Mouse (Mus musculus): Measurements from ENCODE around the gene Atg9a. TPM values are rescaled to one million over a fixed set of nuclear protein-coding genes. Genes with fewer than 3 reads are reported as not detected.

Atg9a gene
- polyA plus RNA-seq, 1 experiment from 2014 or later: 12.9 TPM

- no peaks in the 10 kb centered on the region for H3K9me3 ChIP-seq (replicated peaks; ENCODE audit: control insufficient read depth, low read length)
- peak within 1 kb of the TSS; percentile 41 for H3K4me3 ChIP-seq (ENCODE audit: low read depth, low read length)
- H3K36me3 ChIP-seq (replicated peaks; ENCODE audit: control insufficient read depth, insufficient read depth, low read depth, low read length): no peaks in the 10 kb centered on the region
- peak within 1 kb of the TSS; percentile 81 for H3K4me2 ChIP-seq (ENCODE audit: low read depth, low read length)
- H3K4me1 ChIP-seq (ENCODE audit: control insufficient read depth, insufficient read depth, low read length): peaks cover 3% of the 10 kb centered on the region
- peak within 1 kb of the TSS; percentile 29; the same call in 1 of the 2 replicates for H3K9ac ChIP-seq (replicated peaks; ENCODE audit: low read length)
- WGBS: under 1% methylated on average over 34 of the region's 34 CpGs
- no peak within 1 kb of the TSS for H3K27ac ChIP-seq (replicated peaks; ENCODE audit: low read depth, low read length)
- DNase-seq (ENCODE audit: low spot score): peak; percentile 43
- H3K27me3 ChIP-seq (ENCODE audit: control insufficient read depth, insufficient read depth, low read length): peaks cover 34% of the 10 kb centered on the region
- ATAC-seq (replicated peaks; ENCODE audit: insufficient number of reproducible peaks, low FRiP score, low TSS enrichment, low read depth): peak; percentile 65; the same call in 1 of the 2 replicates
Observed at GRCm38 (mm10) chr1:75219531-75219930, 27.5 kb upstream of the Atg9a start, which contains the start of gene Tuba4a. Tuba4a (minus strand) TSS chr1:75219865.

GRCm38 (mm10) chr1:75219078-75219477 lies 27.1 kb upstream of the Atg9a start:
- no peaks in the 10 kb centered on the region for H3K9me3 ChIP-seq (replicated peaks; ENCODE audit: control insufficient read depth, low read length)
- no peak overlapping the region for H3K27ac ChIP-seq (replicated peaks; ENCODE audit: low read depth, low read length)
- H3K4me3 ChIP-seq (ENCODE audit: low read depth, low read length): peak overlapping the region; percentile 41
- H3K4me2 ChIP-seq (ENCODE audit: low read depth, low read length): peak overlapping the region; percentile 81
- WGBS: under 1% methylated on average over 24 of the region's 24 CpGs
- DNase-seq (ENCODE audit: low spot score) (peak; percentile 83), ATAC-seq (replicated peaks; ENCODE audit: insufficient number of reproducible peaks, low FRiP score, low TSS enrichment, low read depth) (peak; percentile 60; the same call in 1 of the 2 replicates)
- no peaks in the 10 kb centered on the region for H3K36me3 ChIP-seq (replicated peaks; ENCODE audit: control insufficient read depth, insufficient read depth, low read depth, low read length)
- H3K9ac ChIP-seq (replicated peaks; ENCODE audit: low read length): no peak overlapping the region
- peaks cover 34% of the 10 kb centered on the region for H3K27me3 ChIP-seq (ENCODE audit: control insufficient read depth, insufficient read depth, low read length)
- peaks cover 3% of the 10 kb centered on the region for H3K4me1 ChIP-seq (ENCODE audit: control insufficient read depth, insufficient read depth, low read length)

DNA sequence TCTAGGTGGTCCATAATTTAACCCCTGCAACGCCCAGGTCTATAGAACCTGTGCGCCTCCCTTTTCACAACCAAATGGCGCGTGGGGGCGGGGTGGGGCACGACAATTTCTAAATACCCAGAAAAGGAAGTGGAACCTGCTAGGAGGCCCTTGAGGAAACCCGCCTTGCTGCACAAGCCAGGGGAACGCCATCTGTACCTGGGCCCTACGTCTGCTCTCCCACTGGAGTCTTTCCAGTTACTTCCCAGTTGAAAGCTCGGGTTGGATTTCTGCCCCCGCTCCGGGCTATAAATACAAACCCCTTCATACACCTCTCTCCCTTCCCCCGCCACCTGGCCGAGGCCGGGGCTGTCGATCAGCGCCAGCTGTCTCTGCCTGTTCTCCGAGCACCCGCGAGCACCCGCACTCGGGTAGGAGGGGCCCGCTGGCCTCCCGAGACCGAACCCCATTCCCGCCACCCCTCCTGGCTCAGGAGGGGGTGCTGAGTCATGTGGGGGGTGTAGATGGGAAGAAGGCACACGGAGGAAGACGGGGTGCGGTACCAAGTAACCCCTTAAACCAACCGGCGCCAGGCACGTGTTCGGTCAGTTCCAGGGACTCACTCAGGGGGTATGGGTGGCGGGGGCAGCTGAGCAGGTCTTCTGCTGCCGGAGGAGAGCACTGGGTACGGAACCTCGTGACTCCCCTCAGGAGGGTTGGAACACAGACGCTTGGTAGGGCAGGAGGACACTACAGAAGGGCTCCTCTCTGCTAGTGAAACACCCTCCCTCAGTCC lies 26.4 kb upstream of the Atg9a start:
- Histone ChIP-seq H3K27me3 (ENCODE audit: control insufficient read depth, insufficient read depth, low read length) (peaks cover 34% of the 10 kb centered on the region), H3K4me2 (ENCODE audit: low read depth, low read length) (peak overlapping the region; percentile 81), H3K36me3 (replicated peaks; ENCODE audit: control insufficient read depth, insufficient read depth, low read depth, low read length) (no peaks in the 10 kb centered on the region), H3K4me1 (ENCODE audit: control insufficient read depth, insufficient read depth, low read length) (peaks cover 3% of the 10 kb centered on the region), H3K9ac (replicated peaks; ENCODE audit: low read length) (0 out of 2 replicates have a peak overlapping the region, but pooled peaks have one; percentile 2), H3K9me3 (replicated peaks; ENCODE audit: control insufficient read depth, low read length) (no peaks in the 10 kb centered on the region), H3K27ac (replicated peaks; ENCODE audit: low read depth, low read length) (no peak overlapping the region), H3K4me3 (ENCODE audit: low read depth, low read length) (peak overlapping the region; percentile 41)
- ATAC-seq (replicated peaks; ENCODE audit: insufficient number of reproducible peaks, low FRiP score, low TSS enrichment, low read depth): 0 out of 2 replicates have a peak, but pooled peaks have one; percentile 15
- DNase-seq (ENCODE audit: low spot score): no peak
- WGBS: under 1% methylated on average over 38 of the region's 38 CpGs

- Histone ChIP-seq H3K4me3 (ENCODE audit: low read depth, low read length) (peak overlapping the region; percentile 41; the same call in 1 of the 2 replicates), H3K36me3 (replicated peaks; ENCODE audit: control insufficient read depth, insufficient read depth, low read depth, low read length) (no peaks in the 10 kb centered on the region), H3K4me1 (ENCODE audit: control insufficient read depth, insufficient read depth, low read length) (peaks cover 3% of the 10 kb centered on the region), H3K9me3 (replicated peaks; ENCODE audit: control insufficient read depth, low read length) (no peaks in the 10 kb centered on the region), H3K4me2 (ENCODE audit: low read depth, low read length) (peak overlapping the region; percentile 81), H3K9ac (replicated peaks; ENCODE audit: low read length) (no peak overlapping the region), H3K27ac (replicated peaks; ENCODE audit: low read depth, low read length) (no peak overlapping the region), H3K27me3 (ENCODE audit: control insufficient read depth, insufficient read depth, low read length) (peaks cover 34% of the 10 kb centered on the region)
- 4% methylated on average over 6 of the region's 6 CpGs for WGBS
- DNase-seq (ENCODE audit: low spot score) (no peak), ATAC-seq (replicated peaks; ENCODE audit: insufficient number of reproducible peaks, low FRiP score, low TSS enrichment, low read depth) (no peak)
Observed at GRCm38 (mm10) chr1:75217893-75218226, 25.9 kb upstream of the Atg9a start.

- WGBS: 80% methylated on average over 13 of the region's 13 CpGs
- peaks cover 34% of the 10 kb centered on the region for H3K27me3 ChIP-seq (ENCODE audit: control insufficient read depth, insufficient read depth, low read length)
Observed at GRCm38 (mm10) chr1:75216797-75217585, 25.0 kb upstream of the Atg9a start.

DNA sequence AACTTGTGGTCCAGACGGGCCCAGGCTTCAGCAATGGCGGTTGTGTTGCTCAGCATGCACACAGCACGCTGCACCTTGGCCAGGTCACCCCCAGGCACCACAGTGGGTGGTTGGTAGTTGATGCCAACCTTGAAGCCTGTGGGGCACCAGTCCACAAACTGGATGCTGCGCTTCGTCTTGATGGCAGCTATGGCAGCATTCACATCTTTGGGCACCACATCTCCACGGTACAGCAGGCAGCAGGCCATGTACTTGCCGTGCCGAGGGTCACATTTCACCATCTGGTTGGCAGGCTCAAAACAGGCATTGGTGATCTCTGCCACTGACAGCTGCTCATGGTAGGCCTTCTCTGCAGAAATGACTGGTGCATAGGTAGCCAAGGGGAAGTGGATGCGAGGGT lies 23.8 kb upstream of the Atg9a start:
- no peak overlapping the region for H3K4me2 ChIP-seq (ENCODE audit: low read depth, low read length)
- peaks cover 3% of the 10 kb centered on the region for H3K4me1 ChIP-seq (ENCODE audit: control insufficient read depth, insufficient read depth, low read length)
- H3K9ac ChIP-seq (replicated peaks; ENCODE audit: low read length): no peak overlapping the region
- DNase-seq (ENCODE audit: low spot score): no peak
- no peak overlapping the region for H3K27ac ChIP-seq (replicated peaks; ENCODE audit: low read depth, low read length)
- no peaks in the 10 kb centered on the region for H3K9me3 ChIP-seq (replicated peaks; ENCODE audit: control insufficient read depth, low read length)
- peaks cover 33% of the 10 kb centered on the region for H3K27me3 ChIP-seq (ENCODE audit: control insufficient read depth, insufficient read depth, low read length)
- ATAC-seq (replicated peaks; ENCODE audit: insufficient number of reproducible peaks, low FRiP score, low TSS enrichment, low read depth): no peak
- no peaks in the 10 kb centered on the region for H3K36me3 ChIP-seq (replicated peaks; ENCODE audit: control insufficient read depth, insufficient read depth, low read depth, low read length)
- WGBS: 95% methylated on average over 9 of the region's 9 CpGs
- no peak overlapping the region for H3K4me3 ChIP-seq (ENCODE audit: low read depth, low read length)

More at GRCm38 (mm10) chr1:75216797-75217585, 25.0 kb upstream of the Atg9a start:
- H3K9me3 ChIP-seq (replicated peaks; ENCODE audit: control insufficient read depth, low read length): no peaks in the 10 kb centered on the region
- H3K4me3 ChIP-seq (ENCODE audit: low read depth, low read length): no peak overlapping the region
- no peak overlapping the region for H3K27ac ChIP-seq (replicated peaks; ENCODE audit: low read depth, low read length)
- H3K4me2 ChIP-seq (ENCODE audit: low read depth, low read length): no peak overlapping the region
- ATAC-seq (replicated peaks; ENCODE audit: insufficient number of reproducible peaks, low FRiP score, low TSS enrichment, low read depth): no peak
- no peak overlapping the region for H3K9ac ChIP-seq (replicated peaks; ENCODE audit: low read length)
- H3K36me3 ChIP-seq (replicated peaks; ENCODE audit: control insufficient read depth, insufficient read depth, low read depth, low read length): no peaks in the 10 kb centered on the region
- peaks cover 3% of the 10 kb centered on the region for H3K4me1 ChIP-seq (ENCODE audit: control insufficient read depth, insufficient read depth, low read length)
- DNase-seq (ENCODE audit: low spot score): no peak

GRCm38 (mm10) chr1:75214886-75215285 lies 22.9 kb upstream of the Atg9a start:
- H3K27me3 ChIP-seq (ENCODE audit: control insufficient read depth, insufficient read depth, low read length): peaks cover 24% of the 10 kb centered on the region
- no peaks in the 10 kb centered on the region for H3K9me3 ChIP-seq (replicated peaks; ENCODE audit: control insufficient read depth, low read length)
- no peak overlapping the region for H3K9ac ChIP-seq (replicated peaks; ENCODE audit: low read length)
- H3K4me3 ChIP-seq (ENCODE audit: low read depth, low read length): no peak overlapping the region
- no peak overlapping the region for H3K27ac ChIP-seq (replicated peaks; ENCODE audit: low read depth, low read length)
- no peak for DNase-seq (ENCODE audit: low spot score)
- H3K36me3 ChIP-seq (replicated peaks; ENCODE audit: control insufficient read depth, insufficient read depth, low read depth, low read length): no peaks in the 10 kb centered on the region
- H3K4me1 ChIP-seq (ENCODE audit: control insufficient read depth, insufficient read depth, low read length): peaks cover 3% of the 10 kb centered on the region
- WGBS: 79% methylated on average over 5 of the region's 5 CpGs
- no peak overlapping the region for H3K4me2 ChIP-seq (ENCODE audit: low read depth, low read length)
- ATAC-seq (replicated peaks; ENCODE audit: insufficient number of reproducible peaks, low FRiP score, low TSS enrichment, low read depth): no peak

DNA sequence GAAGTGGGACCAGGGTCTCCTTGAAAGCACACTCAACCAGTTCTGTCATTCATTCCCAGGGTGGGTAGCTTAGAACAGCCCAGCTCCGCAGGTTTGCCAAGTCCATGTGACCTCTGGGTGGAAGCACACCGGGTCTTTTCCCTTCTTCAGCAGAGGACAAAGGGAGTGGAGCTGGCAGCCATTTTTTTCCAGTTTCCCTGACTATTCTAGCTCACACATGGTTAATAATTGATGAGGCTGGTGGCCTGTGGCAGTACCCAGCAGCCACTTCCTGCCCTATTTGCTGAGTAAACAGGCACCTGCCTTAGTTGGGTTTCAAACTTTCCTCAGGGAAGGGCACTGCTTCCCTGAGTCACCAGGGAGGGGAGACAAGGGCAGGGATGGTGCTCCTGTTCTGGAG lies 22.4 kb upstream of the Atg9a start:
- Histone ChIP-seq H3K36me3 (replicated peaks; ENCODE audit: control insufficient read depth, insufficient read depth, low read depth, low read length) (no peaks in the 10 kb centered on the region), H3K4me1 (ENCODE audit: control insufficient read depth, insufficient read depth, low read length) (no peaks in the 10 kb centered on the region; the same call in 1 of the 2 replicates), H3K27ac (replicated peaks; ENCODE audit: low read depth, low read length) (no peak overlapping the region), H3K27me3 (ENCODE audit: control insufficient read depth, insufficient read depth, low read length) (peaks cover 20% of the 10 kb centered on the region), H3K4me3 (ENCODE audit: low read depth, low read length) (no peak overlapping the region), H3K4me2 (ENCODE audit: low read depth, low read length) (no peak overlapping the region), H3K9me3 (replicated peaks; ENCODE audit: control insufficient read depth, low read length) (no peaks in the 10 kb centered on the region), H3K9ac (replicated peaks; ENCODE audit: low read length) (no peak overlapping the region)
- DNase-seq (ENCODE audit: low spot score): no peak
- no peak for ATAC-seq (replicated peaks; ENCODE audit: insufficient number of reproducible peaks, low FRiP score, low TSS enrichment, low read depth)
- WGBS: 87% methylated on average over 2 of the region's 2 CpGs
